Mouse (Mus musculus): ENCODE results near the gene Txk.

Txk gene

DNA sequence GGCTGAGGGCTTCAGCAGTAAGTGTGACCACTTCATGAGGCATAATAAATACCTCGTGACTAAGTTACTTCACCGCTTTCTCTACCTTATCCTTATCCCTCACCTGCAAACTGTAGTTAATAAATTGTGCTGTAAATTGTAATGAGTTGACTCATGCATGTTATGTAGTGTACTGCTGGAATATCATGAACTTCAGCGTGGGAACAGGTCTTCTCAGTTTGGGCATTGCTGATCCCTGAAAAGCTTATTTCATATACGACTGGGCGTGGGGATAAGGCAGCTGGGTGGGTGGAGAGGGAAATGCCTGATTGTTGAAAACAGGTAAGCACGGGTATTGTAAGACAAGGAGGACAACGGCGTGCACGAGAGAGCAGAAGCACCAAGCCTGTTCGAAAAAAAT lies 105.6 kb downstream of the Txk start:
- DNase-seq (ENCODE audit: extremely low read depth, insufficient read length, low spot score): no peak

DNA sequence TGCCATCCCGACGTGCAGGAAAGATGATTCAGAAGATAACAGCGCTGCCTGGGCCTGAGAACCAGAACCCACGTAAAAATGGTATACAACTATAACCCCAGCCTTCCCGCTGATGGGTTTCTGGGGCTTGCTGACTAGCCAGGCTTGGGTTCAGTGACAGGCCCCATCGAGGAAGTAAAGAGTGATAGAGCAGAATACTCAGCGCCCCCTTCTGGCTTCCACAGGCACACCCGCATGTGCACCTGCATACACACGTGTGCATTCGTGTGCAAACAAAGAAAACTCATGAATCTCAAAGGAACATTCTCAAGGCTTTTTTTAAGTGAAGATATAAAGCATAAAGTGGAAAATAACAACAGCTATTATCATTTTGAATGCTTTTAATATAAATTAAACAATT lies 106.4 kb downstream of the Txk start:
- no peak for DNase-seq (ENCODE audit: extremely low read depth, insufficient read length, low spot score)
